Mouse (Mus musculus) adipose tissue, adult 10 weeks (tissue): ENCODE data around the gene Spry1. TPM values are rescaled to one million over a fixed set of nuclear protein-coding genes. Genes with fewer than 3 reads are reported as not detected.

ENCODE experiments used
- polyA plus RNA-seq: library from polyadenylated mRNA; stranded (reverse); fragments of 350-450 nt; fragmentation: Illumina TruSeq; extraction: RNeasy Lipid Tissue Mini Kit (QIAGEN cat#74804); gene quantifications from one replicate; pipeline ENCODE4 v1.2.3, GENCODE M21; 2014; ENCODE audit warnings: low read depth, low replicate concordance

Gene Spry1
- 39.2 TPM for polyA plus RNA-seq

DNA sequence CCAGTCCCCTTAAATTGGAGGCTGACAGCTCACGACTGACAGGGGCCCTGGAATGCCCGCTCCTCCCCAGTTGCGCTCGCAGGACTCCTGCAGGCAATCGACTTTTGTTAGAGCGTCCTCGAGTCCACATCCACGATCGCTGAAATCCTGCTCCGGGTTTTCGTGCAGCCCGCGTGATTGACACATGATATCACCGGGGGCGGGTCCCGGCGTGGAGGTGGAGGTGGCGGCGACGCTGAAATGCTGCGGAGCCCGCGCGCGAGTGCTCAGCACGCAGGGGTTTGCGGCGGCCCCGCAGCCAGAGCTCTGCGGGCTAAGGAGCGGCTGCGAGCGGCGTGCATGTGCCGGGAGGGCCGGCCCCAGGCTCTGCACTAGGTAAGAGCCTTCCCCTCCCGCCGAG is at the start of gene Spry1:
Spry1 (plus strand) TSS at position 258 of the 400 bp plus-strand sequence.

Other genes with a start within 250 kb of the Spry1 start
- 14.4 TPM for gene Spata5, start 220.1 kb upstream of the Spry1 start, polyA plus RNA-seq
- gene Nudt6, start 219.7 kb upstream of the Spry1 start, polyA plus RNA-seq = 16.7 TPM
- 12.9 TPM for gene Gm5148, start 84.5 kb downstream of the Spry1 start, polyA plus RNA-seq